Mouse (Mus musculus) liver, embryonic 14.5 days (tissue): ENCODE data around the gene Kcnk6.

Source experiments
- CTCF ChIP-seq: IDR thresholded peaks from 2 replicates; pipeline ENCODE4 v1.5.1; 2016; ENCODE audit warnings: antibody characterized with exemption, low read depth, control low read depth
- EP300 ChIP-seq: IDR thresholded peaks from 2 replicates; pipeline ENCODE4 v1.6.1; 2016; ENCODE audit warnings: antibody characterized with exemption, low read depth

- TF ChIP-seq CTCF = no peak
- no peak for TF ChIP-seq EP300
Measured at GRCm38 (mm10) chr7:29172390-29173016, 59.8 kb downstream of the Kcnk6 start.
